Mouse (Mus musculus): Measurements from ENCODE around the gene Lrrc1.
A peak's percentile ranks its signal among the peaks of the same experiment; 100 is the strongest.

Lrrc1 gene

GRCm38 (mm10) chr9:77463861-77464260, 80.8 kb downstream of the Lrrc1 start:
- peak; percentile 31 for DNase-seq (ENCODE audit: low read depth, low spot score)

DNA sequence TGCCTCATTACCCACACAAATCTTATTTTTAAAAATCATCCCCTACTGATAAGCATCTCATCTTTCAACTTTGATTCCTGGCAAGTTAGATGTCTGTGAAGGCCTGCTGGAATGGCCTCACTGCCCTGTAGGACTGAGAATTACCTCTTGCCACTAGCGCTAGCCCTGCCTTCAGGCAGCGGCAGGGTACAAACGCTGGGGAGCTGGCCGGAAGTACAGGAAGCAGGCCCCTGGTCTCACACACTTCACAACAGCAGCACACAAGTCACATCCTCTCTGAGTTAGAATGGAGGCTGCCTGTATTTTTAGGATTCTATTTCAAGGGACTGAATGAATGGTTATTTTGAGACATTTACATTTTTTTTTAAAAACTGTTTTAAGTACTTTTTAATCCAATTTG, 81.5 kb downstream of the Lrrc1 start:
- DNase-seq (ENCODE audit: low read depth, low spot score) = no peak

GRCm38 (mm10) chr9:77461371-77461915, 83.2 kb downstream of the Lrrc1 start:
- no peak for DNase-seq (ENCODE audit: low read depth, low spot score)

- DNase-seq (ENCODE audit: low read depth, low spot score) = no peak
Observed at GRCm38 (mm10) chr9:77460408-77460807, 84.3 kb downstream of the Lrrc1 start.

DNA sequence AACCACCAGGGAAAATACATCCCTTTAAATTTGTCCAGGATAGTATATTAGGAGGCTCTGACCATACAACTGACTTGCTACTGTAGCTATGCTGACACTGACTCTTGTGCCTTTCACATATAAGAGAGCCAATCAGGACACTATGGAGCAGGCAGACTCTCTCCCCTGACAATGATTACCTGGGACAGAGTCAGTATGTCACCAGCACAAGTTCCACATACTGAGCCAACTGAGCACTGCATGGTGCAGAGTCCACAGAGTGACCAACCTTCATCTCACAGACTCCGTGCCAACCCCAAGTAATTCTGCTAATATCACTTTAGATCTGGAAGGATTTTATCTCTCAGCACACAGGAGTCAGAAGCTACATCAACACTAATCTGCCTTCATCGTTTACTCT, 85.3 kb downstream of the Lrrc1 start:
- DNase-seq (ENCODE audit: low read depth, low spot score) = no peak

- peak; percentile 72 for DNase-seq (ENCODE audit: low read depth, low spot score)
Observed at GRCm38 (mm10) chr9:77456169-77456826, 88.4 kb downstream of the Lrrc1 start.

- DNase-seq (ENCODE audit: low read depth, low spot score) = no peak
Observed at GRCm38 (mm10) chr9:77455439-77456168, 89.1 kb downstream of the Lrrc1 start.

GRCm38 (mm10) chr9:77452046-77452807, 92.4 kb downstream of the Lrrc1 start:
- no peak for DNase-seq (ENCODE audit: low read depth, low spot score)

DNA sequence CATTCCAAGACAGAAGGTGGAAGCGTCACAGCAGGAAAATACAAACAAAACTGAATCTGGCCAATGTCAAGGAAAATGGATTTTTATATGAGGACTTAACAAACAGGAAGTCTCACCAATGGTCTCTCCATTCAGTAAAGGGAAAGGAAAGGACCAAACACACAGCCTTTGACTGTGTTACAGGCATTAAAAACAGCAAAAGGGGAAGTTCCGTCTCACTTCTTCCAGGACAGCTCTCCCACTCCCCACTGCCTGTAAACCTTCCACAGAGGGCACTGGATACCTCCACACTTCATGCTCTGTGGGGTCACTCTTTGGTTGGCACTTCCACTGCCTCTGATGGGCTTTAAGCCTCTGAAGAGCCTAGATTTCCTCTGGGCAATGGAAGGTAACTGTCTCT, 94.2 kb downstream of the Lrrc1 start:
- DNase-seq (ENCODE audit: low read depth, low spot score) = no peak

DNA sequence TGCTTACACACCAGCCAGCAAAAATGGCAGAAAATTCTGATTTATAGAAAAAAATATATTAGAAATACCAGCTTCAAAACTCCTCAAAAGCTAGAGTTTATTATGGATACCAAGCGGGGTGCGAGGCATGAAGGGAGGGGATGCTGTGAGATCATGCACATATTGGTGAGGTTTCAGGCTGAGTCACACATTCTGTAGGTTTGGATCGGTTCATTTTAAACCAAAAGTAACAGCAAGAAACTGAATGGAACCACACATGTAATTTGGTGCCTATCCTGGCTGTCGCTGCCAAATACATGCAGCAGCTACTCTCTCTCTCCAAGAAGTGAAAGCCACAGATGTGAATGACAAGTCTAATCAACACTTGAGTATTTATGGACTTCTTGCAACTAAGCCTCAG, 99.8 kb downstream of the Lrrc1 start:
- peak; percentile 33 for DNase-seq (ENCODE audit: low read depth, low spot score)

GRCm38 (mm10) chr9:77439371-77439770, 105.3 kb downstream of the Lrrc1 start:
- no peak for DNase-seq (ENCODE audit: low read depth, low spot score)

DNA sequence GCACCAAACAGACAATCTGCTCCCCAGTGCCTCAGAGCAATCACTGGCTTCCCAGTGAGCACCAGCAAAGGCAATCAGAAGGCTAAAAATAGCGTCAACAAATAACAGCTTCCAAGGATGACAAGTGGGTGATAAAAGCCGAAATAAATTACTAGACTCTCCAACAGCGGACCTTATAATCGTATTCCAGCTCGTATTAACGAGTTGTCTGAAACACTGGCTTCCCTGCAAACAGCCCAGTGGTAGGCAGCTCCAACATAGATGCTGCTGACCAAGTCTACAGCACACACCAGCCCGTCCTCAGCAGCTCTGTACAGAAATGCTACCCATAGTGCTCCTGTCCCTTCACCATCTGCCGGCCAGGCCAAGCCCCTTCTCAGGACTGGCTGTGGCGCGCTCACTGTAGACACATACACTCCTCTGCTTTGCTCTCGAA, 105.8 kb downstream of the Lrrc1 start:
- peak; percentile 63 for DNase-seq (ENCODE audit: low read depth, low spot score)

GRCm38 (mm10) chr9:77437131-77437530, 107.5 kb downstream of the Lrrc1 start:
- DNase-seq (ENCODE audit: low read depth, low spot score) = no peak

- DNase-seq (ENCODE audit: low read depth, low spot score) = no peak
Observed at GRCm38 (mm10) chr9:77434965-77435364, 109.7 kb downstream of the Lrrc1 start.

- DNase-seq (ENCODE audit: low read depth, low spot score) = no peak
Observed at GRCm38 (mm10) chr9:77433476-77433875, 111.2 kb downstream of the Lrrc1 start.

GRCm38 (mm10) chr9:77432030-77432429, 112.6 kb downstream of the Lrrc1 start:
- no peak for DNase-seq (ENCODE audit: low read depth, low spot score)

DNA sequence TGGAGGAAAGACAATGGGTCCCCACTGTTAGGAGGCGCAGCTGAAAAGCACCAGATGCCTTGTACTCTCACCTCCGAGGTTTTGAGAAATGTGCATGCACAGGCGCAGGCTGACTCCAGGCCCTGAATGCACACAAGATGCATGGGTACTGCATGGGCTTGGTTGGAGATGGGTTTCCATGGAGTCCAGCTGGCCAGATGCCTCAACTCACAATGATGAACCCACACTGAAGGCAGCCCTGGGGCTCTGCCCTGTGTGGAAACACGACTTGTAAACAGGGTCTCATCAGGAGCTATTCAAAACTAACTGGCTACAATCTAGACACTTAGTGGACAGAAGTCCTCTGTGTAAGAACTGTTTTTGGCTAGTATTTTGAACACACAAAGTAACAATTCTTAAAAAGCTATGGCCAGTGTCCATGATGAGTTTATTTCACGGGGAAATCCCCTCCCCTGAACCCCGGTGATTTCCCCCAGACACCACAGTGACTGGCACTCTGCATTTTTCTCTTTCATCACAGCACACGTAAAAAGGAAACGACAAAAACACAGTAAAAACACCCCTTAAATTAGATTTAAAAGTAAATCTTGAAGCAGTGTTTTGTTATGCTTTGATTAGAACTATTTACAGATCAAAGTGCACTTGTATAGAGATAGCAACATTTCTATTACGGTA, 114.1 kb downstream of the Lrrc1 start:
- DNase-seq (ENCODE audit: low read depth, low spot score) = no peak

GRCm38 (mm10) chr9:77429230-77430015, 115.2 kb downstream of the Lrrc1 start:
- DNase-seq (ENCODE audit: low read depth, low spot score) = no peak

- DNase-seq (ENCODE audit: low read depth, low spot score) = no peak
Observed at GRCm38 (mm10) chr9:77428748-77429140, 115.9 kb downstream of the Lrrc1 start.

GRCm38 (mm10) chr9:77428115-77428747, 116.4 kb downstream of the Lrrc1 start:
- no peak for DNase-seq (ENCODE audit: low read depth, low spot score)
